Mouse (Mus musculus) monocyte, adult 5-6 weeks (primary cell): ENCODE data around the gene Ackr4. TPM values are rescaled to one million over a fixed set of nuclear protein-coding genes. Genes with fewer than 3 reads are reported as not detected.

Experiments used
- ATAC-seq: fragments of 153-309, 156-312 bp; replicated peaks from 2 replicates; pipeline ENCODE4 v1.8.0; 2017; ENCODE audit warnings: mild to moderate bottlenecking; ENCODE audit not compliant: low TSS enrichment, insufficient number of reproducible peaks, severe bottlenecking, poor library complexity, low FRiP score
- total RNA-seq: library from RNA; stranded (forward); fragments of 200-1000, 200-491, 200-594 nt; gene quantifications from 3 replicates; pipeline ENCODE4 v1.2.3, GENCODE M21; 2017

Gene Ackr4
- total RNA-seq, 1 experiment from 2014 or later: not detected

DNA sequence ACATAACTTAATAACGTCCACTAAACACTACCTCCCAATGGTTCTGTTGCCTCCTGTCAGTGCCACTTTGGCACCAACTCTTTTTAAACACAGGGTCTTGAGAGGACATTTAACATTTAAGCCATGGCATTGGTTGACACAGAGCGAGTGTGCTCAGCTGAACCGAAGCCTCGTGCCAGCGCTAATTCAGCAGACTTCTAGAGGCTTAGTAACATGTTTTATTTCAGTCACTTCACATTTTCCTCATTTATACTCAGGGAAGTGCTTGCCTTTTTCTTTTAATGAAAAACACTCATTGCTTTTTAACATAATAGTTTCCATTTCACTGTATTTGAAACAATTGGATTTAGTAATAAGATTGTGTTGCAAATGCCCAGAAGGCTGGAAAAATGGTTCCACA is 17.6 kb downstream of the Ackr4 start:
- ATAC-seq: no peak

DNA sequence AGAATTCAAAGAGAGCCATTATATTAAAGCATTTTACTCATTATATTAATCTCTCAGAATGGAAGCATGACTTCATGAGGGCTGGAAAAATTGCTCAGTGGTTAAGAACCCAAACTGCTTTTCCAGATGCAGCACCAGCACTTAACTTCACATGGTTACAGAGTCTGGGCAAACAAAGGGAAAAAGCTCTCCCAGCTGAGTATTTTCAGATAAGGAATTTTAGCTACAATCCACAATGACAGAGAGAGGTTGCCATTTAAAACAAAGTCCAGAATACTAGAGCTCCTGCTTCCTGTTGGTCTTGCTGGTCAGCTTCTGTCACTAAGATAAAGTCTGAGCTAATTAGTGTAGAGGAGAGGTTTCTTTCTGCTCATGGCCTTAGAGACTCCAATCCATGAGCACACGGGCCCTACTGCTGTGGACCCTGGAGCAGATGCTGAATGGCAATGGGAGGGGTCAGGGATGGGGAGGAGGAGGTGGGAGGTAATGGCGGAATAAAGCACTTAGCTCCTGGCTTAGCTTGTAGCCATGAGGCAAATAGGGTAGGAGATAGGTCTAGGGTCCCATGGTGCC is 18.1 kb downstream of the Ackr4 start:
- no peak for ATAC-seq

DNA sequence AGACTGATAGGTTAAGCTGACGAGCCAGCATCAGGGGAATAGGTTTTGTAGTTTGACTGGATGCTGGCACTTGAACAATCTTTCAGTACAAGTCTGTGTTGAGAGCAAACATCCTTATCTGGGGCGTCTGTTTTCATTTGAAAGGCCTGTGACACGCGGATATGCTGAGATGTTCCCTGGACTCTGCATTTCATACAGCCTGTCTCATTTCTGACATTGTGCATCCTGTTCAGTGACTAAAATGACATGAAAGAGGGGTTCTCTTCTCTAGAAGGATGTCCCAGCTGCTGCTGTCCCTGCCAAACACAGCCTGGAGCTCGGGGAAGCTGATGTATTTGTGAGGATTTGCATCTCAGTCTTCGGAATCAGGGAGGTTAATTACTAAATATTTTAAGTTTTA is 19.3 kb downstream of the Ackr4 start:
- ATAC-seq: no peak

DNA sequence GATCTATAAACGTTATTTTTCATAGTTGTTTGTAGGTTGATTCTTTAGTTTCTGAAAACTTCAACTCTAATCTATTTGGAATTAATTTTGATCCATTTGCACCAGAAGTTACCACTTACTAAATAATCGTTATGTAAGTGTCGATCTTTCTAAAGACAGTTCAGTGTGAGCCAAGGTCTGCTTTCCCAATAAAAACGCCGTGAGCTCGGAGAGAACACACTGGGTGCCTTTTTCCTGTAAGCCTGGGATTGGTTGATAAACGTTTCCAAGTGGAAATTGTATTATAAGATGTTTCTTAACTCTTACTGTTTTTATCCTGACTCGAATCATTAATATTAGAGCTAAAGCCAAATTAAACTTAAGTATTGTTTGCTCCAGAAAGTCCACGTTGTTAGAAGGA is 19.8 kb downstream of the Ackr4 start:
- no peak for ATAC-seq

DNA sequence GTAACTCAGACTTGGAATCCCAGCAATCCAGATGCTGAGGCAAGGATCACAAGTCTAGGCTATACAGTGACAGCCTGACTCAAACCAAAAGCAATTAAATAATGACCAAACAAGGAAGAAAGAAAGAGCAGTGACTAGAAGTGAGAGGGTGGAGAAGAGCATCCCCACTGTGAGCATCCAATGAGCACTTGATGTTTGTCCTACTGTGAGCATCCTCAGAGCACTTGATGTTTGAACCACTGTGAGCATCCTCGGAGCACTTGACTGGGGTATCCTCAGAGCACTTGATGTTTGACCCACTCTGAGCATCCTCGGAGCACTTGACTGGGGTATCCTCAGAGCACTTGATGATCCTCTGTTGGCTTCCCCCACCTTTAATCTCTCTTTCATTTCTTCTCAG is 21.7 kb downstream of the Ackr4 start:
- ATAC-seq: no peak

DNA sequence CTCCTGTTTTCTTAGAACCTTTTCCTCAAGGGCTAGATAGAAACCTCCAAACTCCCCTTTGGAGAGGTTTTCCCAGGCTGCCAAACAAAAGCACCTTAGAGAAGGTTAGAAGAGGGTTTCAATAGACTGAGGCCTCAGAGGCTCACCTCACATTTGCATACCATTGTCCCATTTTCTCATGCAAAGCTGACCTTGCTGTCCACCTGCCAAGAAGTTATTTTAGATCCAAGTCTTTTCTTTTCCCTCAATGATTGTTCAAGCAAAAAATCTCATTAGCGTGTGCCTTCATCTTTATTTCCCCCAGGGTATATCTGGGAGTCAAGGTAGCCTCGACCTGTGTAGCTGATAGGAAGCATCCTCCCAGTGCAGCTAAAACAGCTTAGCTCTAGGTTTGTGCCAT is 23.8 kb downstream of the Ackr4 start:
- ATAC-seq: no peak

DNA sequence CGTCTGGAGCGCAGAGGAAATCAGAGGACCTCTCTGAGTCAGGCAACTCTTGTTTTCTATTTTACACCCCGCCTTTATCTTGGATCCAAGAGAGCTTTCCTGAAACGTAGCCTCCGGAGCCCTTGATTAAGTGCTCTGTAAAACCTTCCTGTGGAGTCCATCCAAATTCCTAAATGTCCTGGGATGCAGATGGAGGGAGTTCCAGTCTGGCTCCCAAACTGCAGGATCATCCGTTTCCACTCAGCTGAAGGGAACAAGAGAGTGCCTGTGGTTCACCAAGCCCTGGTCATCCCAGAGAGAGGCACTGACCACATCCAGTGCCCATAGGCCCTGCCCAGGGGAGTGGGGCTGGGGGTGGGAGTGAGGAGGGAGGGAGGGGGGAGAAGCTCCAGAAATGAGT is 24.4 kb downstream of the Ackr4 start:
- no peak for ATAC-seq

DNA sequence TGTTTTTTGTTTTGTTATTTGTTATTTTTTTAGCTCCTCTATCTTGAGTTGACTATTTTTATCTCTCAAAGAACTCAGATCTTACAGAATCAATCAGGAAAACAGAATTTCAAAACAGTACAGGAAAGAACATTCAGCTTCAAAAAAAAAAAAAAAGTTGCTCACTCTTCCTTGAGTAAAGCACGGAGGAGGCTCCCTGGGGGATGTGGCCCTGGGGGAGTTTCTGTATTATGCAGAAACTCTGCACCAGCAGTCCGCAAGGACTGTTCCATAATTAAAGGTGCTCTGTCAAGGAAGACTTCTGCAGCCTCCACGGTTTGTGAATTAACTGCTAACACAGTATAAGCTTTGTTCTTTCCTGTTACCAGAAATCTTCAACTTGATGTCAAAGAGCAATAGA is 25.3 kb downstream of the Ackr4 start:
- ATAC-seq: no peak

DNA sequence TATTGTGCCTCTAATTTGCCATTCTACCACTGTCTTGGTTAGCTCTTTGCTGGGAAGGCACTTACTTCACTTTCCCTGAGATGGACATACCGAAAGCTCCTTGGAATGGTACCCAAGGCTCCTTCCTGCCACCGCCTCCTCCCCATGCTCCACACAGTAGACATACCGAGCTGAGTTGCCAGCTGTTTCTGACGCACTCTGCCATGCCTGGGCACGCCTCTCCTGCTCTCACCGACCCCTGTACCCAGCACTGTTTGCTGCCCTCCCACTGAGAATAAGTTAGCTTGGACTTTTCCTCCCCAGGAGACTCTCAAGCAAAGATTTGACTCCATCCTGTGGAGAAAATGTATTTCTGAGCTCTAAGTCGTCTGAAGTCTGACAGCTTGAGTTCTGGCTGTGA is 25.9 kb downstream of the Ackr4 start:
- no peak for ATAC-seq

DNA sequence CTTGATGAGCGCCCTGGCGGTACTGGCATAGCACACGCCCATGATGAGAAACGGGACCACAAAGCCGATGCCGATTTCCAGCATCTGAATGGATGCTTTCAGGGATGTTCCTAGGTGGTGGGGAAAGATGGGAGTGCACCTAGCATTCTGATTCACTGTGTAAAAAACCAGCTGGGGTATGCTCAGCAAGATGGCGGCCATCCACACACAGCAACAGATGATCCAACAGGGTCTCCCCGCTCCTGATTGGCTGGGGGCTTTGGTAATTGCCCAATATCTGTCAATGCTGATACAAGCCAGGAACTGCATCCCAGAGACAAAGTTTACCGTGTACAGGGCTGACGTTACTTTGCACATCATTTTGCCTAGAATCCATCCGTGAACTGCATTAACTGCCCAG is 27.7 kb downstream of the Ackr4 start:
- no peak for ATAC-seq

DNA sequence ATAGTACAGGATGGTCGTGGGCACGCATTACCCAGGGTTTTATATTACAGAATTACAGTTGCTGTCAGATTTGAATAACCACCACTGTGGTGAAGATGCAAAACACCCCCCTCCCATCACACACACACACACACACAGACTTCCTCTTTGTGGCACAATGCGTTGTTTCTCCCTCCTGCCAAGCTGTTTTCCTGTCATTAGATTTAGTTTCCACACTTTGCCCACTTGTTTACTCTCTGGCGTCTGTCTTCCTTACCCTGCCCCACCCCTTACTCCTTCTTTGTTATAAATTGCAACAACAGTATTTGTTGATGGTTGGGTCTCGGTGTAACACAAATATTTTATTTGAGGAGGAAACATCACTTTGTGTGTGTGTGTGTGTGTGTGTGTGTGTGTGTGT is 28.5 kb downstream of the Ackr4 start:
- ATAC-seq: no peak

DNA sequence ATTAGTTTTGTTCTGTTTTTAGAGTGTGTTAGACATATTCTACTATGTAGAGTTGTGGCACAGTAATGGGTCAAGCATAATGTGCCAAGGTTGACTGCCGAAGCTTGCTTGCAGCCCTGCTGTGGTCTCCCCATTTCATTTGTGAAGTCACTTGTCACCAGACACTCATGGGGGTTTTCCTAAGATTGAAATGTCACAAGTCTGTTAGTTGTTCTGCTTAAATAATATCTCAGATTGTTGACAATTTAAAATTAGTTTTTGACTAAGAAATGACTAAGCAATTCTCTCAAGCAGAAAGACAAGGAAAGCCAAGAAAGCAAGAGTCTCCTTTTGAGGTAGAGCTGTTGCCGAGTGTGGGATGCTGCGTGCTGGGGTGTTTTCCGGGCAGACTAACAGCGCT is 33.8 kb downstream of the Ackr4 start:
- ATAC-seq: no peak

DNA sequence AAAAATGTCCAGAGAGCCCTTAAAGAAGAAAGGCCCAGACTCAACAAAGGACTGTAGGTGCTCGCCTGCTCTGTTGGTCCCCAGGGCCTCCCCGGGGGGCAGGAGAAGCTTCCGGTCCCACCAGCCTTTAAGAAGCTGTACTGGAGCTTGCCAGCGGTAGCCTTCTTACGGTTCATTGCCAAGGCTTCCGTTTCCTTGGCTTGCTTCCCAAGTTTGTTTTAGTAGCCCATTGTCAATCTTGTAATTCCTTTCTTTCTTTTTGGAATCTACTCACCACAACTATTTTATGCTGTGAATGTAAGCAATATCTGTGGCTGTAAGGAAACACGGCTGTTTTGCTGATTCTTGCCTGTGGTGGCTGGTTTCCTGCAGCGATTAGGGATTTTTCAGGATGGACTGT is 38.2 kb downstream of the Ackr4 start:
- ATAC-seq: no peak

DNA sequence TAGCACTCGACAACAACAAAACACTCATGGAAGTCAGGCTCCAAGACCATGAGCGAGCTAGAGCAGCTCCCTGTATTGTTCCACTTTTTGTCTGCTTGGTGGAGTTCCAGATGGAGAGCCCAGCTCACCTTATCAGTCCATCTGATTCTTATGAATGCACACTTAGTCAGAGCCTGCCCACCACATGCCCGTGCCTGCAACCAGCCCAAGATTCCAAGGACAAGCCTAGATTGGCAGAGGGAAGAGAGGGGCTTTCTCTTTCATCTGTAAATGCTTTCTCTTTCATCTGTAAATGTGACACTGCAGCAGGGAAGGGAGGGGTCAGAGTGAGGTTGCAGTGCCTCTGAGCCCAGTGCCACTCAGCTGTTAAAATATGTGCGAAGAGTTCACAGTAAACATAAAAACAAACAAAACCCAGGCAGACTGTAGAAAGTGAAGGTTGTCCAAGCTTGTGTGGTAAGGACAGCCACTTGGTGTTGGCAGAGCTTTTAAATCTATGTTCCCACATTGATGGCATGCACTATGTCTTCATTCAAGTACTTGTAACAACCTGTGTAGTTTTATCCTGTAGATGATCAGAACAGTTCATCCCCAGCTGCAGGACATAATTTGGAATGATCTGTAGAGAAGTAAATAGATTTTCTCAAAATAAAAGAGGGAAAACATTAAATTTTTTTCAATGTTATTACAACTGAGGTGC is 40.9 kb downstream of the Ackr4 start:
- no peak for ATAC-seq

DNA sequence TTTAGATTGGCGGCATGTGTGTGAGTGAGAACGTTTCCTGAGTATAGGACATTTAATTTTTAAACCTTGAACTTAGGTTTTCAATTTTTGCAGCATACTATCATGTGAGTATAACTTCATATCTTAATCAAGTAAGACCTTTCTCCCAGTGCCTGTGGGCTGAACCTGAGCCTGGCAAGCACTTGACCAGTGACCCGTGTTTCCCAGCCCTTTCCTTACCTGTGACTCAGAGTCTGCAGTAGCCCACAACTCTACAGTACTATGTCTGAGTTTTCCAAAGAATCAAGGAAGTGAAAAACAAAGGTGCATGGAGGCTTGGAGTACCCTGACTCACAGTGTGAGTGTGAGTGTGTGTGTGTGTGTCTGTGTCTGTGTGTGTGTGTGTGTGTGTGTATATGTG is 46.7 kb downstream of the Ackr4 start:
- no peak for ATAC-seq

DNA sequence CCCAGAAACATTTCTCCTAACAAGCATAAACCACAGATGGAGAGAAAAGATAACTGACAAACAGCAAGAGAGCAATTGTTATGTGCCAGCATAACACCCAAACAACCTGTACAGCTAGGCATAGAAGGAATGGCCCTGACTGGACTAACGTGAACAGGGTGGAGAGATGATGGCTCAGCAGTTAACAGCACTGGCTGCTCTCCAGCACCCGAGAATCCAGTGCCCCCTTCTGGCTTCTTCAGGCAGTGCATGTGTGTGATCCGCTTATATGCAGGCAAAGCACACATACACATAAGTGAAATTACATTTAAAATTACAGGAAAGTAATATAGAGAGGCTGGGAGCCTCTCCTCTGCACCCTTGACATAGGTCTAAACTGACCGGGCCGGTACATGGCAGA is 47.4 kb downstream of the Ackr4 start:
- ATAC-seq: peak; percentile 61; the same call in 1 of the 2 replicates

DNA sequence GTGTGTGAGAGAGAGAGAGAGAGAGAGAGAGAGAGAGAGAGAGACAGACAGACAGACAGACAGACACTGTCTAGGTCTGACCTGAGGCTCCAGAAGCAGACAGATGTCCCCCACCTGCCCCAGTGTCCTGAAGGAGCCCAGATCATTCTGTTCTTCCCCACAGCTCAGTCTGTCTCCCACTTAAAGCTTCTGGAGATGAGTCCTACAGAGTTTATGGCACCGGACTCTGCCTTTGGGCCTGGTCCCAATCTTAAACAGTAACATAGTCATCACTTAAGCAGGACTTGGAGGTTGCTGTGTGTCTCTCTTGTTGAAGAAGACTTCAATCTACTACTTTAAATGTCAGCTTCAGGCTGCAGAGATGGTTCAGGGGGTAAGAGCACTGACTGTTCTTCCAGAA is 48.0 kb downstream of the Ackr4 start:
- no peak for ATAC-seq

DNA sequence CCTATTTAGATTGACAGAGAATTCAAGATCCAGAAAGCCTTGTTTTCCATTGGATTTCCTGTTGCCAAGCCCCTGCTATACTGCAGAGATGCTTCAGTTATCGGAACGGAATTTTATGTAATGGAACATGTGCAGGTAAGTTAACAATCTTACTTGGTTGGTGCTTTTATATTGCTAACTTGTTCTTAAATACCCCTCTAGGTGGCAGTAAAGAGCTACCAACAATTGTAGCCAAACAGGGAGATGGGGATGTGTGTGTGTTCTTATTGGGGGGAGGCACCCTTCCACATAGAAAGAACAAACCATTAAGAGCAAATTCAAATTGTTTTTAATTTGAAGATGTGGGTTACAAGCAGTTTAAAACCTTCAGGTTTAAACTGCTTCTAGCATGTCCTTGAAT is 50.9 kb downstream of the Ackr4 start:
- ATAC-seq: peak; percentile 42; the same call in 1 of the 2 replicates

DNA sequence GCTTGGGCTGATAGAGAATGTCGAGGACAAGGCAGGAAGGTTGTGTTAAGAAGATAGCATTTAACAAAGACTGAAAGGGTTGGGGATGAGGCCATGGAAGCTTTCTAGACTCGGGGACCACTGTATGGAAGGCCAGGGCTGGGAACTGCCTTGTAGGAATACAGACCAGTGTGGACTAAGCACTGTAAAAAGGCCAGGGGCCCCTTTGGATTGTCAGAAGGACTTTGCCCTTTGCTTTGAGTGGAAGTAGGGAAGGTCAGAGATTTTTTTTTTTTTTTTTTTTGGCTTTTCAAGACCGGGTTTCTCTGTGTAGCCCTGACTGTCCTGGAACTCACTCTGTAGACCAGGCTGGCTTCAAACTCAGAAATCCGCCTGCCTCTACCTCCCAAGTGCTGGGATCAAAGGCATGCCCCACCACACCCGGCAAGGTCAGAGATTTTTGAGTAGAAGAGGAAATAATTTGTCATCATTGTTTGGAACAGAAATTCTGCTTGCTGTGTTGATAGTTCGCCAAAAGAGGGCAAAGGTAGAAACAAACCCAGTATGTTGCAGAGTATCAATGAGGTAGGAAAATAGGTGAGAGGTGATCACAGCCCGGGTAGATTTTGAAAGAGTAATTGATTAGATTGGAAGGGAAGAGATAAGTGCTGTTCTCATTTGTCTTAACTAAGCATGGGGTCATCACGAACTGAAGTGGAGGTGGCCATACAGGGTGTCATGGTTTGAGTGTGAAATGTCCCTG is 55.7 kb downstream of the Ackr4 start:
- no peak for ATAC-seq

DNA sequence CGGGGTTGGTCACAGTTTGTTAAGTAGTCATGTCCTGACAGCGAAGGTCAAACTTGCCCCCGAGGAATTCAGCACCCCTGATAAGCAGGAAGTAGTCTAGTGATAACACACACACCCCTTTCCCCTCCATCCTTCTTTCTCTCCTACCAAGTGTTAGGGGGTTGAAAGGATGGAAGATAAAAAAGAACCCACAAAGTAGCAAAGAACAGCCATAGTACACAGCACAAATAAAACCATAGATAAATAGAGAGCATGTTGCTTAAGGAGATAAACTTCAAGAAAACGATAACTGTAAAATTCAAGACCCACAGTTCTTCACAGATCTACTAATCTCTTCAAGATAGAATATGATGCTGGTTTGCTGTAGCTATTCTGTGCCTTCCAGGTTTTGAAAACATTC is 56.5 kb downstream of the Ackr4 start:
- no peak for ATAC-seq
